Mouse (Mus musculus): ENCODE measurements around the gene Ube2v1. TPM values are rescaled to one million over a fixed set of nuclear protein-coding genes. Genes with fewer than 3 reads are reported as not detected.

The Ube2v1 gene
- polyA plus RNA-seq (2016; fragmentation: Nextera tagmentation; extraction: Ambion mirVana), result 312 and 332 TPM in 2 replicates

DNA sequence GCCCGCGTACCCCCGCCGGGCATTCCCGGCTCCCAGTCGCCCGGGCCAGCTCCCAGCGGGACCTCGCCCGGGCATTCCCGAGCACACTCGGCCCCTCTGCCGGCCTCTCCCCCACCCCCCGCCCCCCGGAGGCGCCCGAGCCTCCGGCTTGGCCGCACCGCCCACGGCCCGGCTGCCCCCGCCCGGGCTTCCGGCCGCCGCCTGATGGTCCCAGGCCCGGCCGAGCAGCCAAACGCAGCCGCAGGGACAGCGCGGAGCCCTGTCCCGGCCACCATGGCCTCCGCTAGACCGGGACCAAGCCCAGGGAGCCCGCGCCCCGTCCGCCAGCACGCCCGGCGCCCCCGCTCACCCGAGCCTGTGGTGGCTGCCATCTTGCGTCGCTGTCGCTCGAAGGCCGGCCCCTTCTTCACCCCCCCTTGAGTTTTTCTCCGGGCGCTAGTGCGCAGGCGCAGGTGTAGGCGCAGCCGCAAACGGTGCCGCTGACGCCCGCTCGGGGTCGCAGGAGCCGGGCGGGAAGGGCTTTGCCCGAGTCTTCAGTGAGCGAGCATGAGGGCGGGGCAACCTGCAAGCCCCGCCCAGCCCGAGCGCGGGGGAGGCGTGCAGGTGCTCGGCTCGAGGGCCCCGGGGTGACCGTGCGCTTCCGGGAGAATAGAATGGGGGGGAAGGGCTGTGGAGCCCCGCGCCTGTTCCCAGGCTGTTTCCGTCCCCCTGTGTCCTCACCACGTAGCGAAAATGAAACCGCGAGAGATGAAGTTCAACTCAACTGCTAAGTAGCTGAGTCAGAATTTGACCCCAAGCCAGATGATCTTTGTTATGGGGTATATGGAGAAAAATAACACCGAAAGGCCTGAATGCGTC is at the start of gene Ube2v1:
Ube2v1 (minus strand) TSS at position 505 of the 858 bp plus-strand sequence.
- Histone ChIP-seq H3K27ac (peak within 1 kb of the TSS; percentile 100), H3K9me3 (no peaks in the 10 kb centered on the region), H3K4me1 (peaks cover 68% of the 10 kb centered on the region), H3K36me3 (peaks cover 20% of the 10 kb centered on the region), H3K4me3 (peak within 1 kb of the TSS; percentile 95), H3K27me3 (ENCODE audit: insufficient read depth, poor library complexity, severe bottlenecking) (no peaks in the 10 kb centered on the region)
- DNase-seq (ENCODE audit: low spot score), result peak; percentile 98
- under 1% methylated on average over 85 of the region's 87 CpGs for WGBS

GRCm38 (mm10) chr2:167680657-167681056 is 48.8 kb upstream of the Ube2v1 start:
- 44% methylated on average over 5 of the region's 5 CpGs for WGBS
- no peaks in the 10 kb centered on the region for H3K36me3 ChIP-seq
- no peak for DNase-seq (ENCODE audit: low spot score)
- H3K9me3 ChIP-seq, result no peaks in the 10 kb centered on the region
- H3K4me1 ChIP-seq, result peaks cover 9% of the 10 kb centered on the region; the same call in 1 of the 2 replicates
- no peak overlapping the region for H3K27ac ChIP-seq
- peaks cover 9% of the 10 kb centered on the region; the same call in 1 of the 2 replicates for H3K27me3 ChIP-seq (ENCODE audit: insufficient read depth, poor library complexity, severe bottlenecking)
- H3K4me3 ChIP-seq, result no peak overlapping the region

DNA sequence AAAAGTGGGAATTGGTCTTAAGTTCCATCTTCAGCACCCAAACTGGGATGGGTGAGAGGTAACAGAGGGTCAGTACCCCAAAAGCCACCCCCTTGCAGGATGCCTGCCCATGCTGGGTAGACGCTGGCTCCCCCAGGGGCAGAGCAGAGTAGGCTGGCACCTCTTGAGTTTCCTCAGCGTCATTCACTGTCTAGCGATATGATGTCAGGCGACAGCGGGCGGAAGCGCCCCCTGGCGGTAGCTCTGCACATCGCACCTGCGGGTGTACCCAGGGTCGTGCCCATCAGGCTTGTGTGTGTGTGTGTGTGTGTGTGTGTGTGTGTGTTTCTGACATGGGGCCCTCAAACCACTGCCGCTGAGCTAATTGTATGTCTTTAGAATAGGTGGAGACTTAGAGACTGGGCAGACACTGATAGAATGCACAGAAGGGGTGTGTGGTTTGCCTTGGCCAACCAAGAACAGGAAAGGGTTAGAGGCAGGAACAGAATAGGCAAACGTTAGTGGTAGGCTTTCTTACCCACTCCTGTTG is 48.1 kb upstream of the Ube2v1 start:
- Histone ChIP-seq H3K27me3 (ENCODE audit: insufficient read depth, poor library complexity, severe bottlenecking) (peaks cover 7% of the 10 kb centered on the region; the same call in 1 of the 2 replicates), H3K4me3 (no peak overlapping the region), H3K9me3 (no peaks in the 10 kb centered on the region), H3K36me3 (no peaks in the 10 kb centered on the region), H3K4me1 (peaks cover 11% of the 10 kb centered on the region; the same call in 1 of the 2 replicates), H3K27ac (no peak overlapping the region)
- peak; percentile 92 for DNase-seq (ENCODE audit: low spot score)
- WGBS, result 4% methylated on average over 13 of the region's 13 CpGs

GRCm38 (mm10) chr2:167678600-167678999 is 46.7 kb upstream of the Ube2v1 start:
- H3K36me3 ChIP-seq, result no peaks in the 10 kb centered on the region
- no peak for DNase-seq (ENCODE audit: low spot score)
- peaks cover 7% of the 10 kb centered on the region; the same call in 1 of the 2 replicates for H3K27me3 ChIP-seq (ENCODE audit: insufficient read depth, poor library complexity, severe bottlenecking)
- H3K4me1 ChIP-seq, result peaks cover 11% of the 10 kb centered on the region; the same call in 1 of the 2 replicates
- H3K4me3 ChIP-seq, result no peak overlapping the region
- no peak overlapping the region for H3K27ac ChIP-seq
- 49% methylated on average over 5 of the region's 5 CpGs for WGBS
- H3K9me3 ChIP-seq, result no peaks in the 10 kb centered on the region

DNA sequence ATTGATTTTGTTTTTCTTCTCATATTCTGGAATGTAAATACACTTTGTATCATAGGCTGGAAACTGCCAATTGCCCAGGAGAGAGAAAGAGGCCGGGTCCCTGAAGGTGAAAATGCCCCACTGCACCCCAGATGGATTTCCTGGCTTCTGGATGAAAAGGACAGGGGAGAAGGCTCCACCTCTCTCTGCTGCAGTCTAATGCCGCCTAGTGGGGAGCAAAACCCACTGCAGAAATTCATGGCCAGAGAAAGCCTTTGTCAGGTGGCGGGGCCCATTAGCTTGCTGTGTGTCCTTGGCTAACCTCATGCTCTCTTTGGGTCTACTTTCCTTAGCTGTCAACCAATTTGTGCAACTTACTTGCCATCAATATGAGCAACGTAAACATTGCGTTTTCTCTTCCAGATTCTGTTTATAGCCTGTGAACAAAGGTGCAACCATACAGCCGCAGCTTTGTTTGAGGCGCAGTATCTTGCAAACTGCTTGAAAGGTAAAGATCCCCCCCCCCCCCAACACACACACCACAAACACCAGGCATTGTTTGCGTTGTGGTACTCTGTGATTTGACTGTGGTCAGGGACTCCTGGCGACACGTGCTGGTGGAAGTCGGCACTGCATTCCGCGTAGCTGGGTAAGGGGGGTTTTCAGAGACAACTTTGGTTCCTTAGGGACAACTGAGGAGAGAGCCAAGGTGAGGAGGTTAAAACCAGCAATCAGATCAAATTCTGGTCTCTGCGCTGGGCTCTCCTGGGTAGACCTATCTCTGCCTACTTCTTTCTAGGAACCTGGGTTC is 43.4 kb upstream of the Ube2v1 start:
- H3K4me1 ChIP-seq, result peaks cover 28% of the 10 kb centered on the region
- no peaks in the 10 kb centered on the region for H3K36me3 ChIP-seq
- no peaks in the 10 kb centered on the region for H3K9me3 ChIP-seq
- peaks cover 7% of the 10 kb centered on the region; the same call in 1 of the 2 replicates for H3K27me3 ChIP-seq (ENCODE audit: insufficient read depth, poor library complexity, severe bottlenecking)
- no peak overlapping the region for H3K4me3 ChIP-seq
- DNase-seq (ENCODE audit: low spot score), result no peak
- no peak overlapping the region for H3K27ac ChIP-seq
- WGBS, result 35% methylated on average over 14 of the region's 14 CpGs

DNA sequence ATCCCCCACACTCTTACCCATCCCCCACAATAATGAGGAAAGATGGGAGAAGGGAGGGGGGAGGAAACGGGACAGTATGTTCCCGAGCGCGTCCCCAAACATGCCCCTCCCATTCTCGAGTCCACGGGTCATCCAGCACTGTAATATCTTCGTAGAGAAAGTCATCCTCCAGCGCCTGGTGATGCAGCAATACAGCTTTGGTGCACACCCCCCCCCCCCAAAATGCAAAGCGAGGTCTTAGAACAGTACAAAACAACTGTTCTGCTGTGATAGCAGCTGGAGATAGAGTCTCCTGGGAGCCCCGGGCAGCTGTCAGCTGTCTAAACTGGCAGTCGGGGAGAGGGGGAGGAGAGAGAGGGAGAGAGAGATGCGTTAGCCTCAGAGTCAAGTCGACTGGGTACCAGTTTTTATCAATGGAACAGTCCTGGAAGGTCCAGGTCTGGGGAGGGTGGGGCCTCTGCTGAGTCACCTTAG is 40.4 kb upstream of the Ube2v1 start:
- Histone ChIP-seq H3K9me3 (no peaks in the 10 kb centered on the region), H3K36me3 (no peaks in the 10 kb centered on the region), H3K27me3 (ENCODE audit: insufficient read depth, poor library complexity, severe bottlenecking) (peaks cover 7% of the 10 kb centered on the region; the same call in 1 of the 2 replicates), H3K4me3 (peak overlapping the region; percentile 37), H3K27ac (no peak overlapping the region; the same call in 1 of the 2 replicates), H3K4me1 (peaks cover 23% of the 10 kb centered on the region)
- 25% methylated on average over 13 of the region's 13 CpGs for WGBS
- DNase-seq (ENCODE audit: low spot score), result peak; percentile 88

DNA sequence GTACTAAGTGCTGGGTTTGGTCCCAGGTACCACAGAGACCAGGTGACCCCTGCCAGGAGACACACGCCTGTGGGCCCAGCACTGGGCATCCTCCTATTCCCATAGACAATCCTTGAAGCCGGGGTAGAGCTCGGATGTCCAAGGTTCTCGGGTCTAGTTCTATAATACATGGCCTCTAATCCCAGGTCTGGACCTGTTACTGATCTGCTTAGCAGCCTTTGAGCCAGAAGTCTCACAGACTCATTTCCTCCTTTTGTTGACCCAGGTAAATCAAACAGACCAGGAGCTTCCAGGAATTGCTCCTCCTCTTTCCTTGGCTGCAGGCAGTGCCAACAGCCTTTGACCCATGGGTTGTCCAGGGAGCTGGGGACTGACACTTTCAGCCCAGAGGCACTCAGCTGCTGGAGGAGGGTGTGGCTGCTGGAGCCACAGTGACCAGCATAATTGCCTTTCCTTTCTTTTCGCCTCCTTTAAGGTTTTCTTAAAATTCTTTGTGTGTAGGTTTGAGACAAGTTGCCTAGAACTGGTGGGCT is 39.3 kb upstream of the Ube2v1 start:
- no peaks in the 10 kb centered on the region for H3K9me3 ChIP-seq
- no peak overlapping the region for H3K4me3 ChIP-seq
- WGBS, result 77% methylated on average over 5 of the region's 5 CpGs
- peaks cover 3% of the 10 kb centered on the region; the same call in 1 of the 2 replicates for H3K27me3 ChIP-seq (ENCODE audit: insufficient read depth, poor library complexity, severe bottlenecking)
- DNase-seq (ENCODE audit: low spot score), result no peak
- H3K36me3 ChIP-seq, result no peaks in the 10 kb centered on the region
- H3K4me1 ChIP-seq, result peaks cover 23% of the 10 kb centered on the region
- H3K27ac ChIP-seq, result peak overlapping the region; percentile 64; the same call in 1 of the 2 replicates

- 62% methylated on average over 4 of the region's 4 CpGs for WGBS
- DNase-seq (ENCODE audit: low spot score), result no peak
- no peak overlapping the region for H3K4me3 ChIP-seq
Observed at GRCm38 (mm10) chr2:167669398-167669797, 37.5 kb upstream of the Ube2v1 start.

GRCm38 (mm10) chr2:167668426-167668825 is 36.5 kb upstream of the Ube2v1 start:
- H3K4me1 ChIP-seq, result peaks cover 17% of the 10 kb centered on the region
- no peak overlapping the region for H3K27ac ChIP-seq
- H3K36me3 ChIP-seq, result no peaks in the 10 kb centered on the region
- WGBS, result 75% methylated on average over 5 of the region's 5 CpGs
- DNase-seq (ENCODE audit: low spot score), result no peak
- H3K9me3 ChIP-seq, result no peaks in the 10 kb centered on the region
- H3K27me3 ChIP-seq (ENCODE audit: insufficient read depth, poor library complexity, severe bottlenecking), result no peaks in the 10 kb centered on the region
- H3K4me3 ChIP-seq, result no peak overlapping the region

More at GRCm38 (mm10) chr2:167669398-167669797, 37.5 kb upstream of the Ube2v1 start:
- Histone ChIP-seq H3K36me3 (no peaks in the 10 kb centered on the region), H3K27ac (no peak overlapping the region), H3K27me3 (ENCODE audit: insufficient read depth, poor library complexity, severe bottlenecking) (no peaks in the 10 kb centered on the region), H3K4me1 (peaks cover 17% of the 10 kb centered on the region), H3K9me3 (no peaks in the 10 kb centered on the region)

DNA sequence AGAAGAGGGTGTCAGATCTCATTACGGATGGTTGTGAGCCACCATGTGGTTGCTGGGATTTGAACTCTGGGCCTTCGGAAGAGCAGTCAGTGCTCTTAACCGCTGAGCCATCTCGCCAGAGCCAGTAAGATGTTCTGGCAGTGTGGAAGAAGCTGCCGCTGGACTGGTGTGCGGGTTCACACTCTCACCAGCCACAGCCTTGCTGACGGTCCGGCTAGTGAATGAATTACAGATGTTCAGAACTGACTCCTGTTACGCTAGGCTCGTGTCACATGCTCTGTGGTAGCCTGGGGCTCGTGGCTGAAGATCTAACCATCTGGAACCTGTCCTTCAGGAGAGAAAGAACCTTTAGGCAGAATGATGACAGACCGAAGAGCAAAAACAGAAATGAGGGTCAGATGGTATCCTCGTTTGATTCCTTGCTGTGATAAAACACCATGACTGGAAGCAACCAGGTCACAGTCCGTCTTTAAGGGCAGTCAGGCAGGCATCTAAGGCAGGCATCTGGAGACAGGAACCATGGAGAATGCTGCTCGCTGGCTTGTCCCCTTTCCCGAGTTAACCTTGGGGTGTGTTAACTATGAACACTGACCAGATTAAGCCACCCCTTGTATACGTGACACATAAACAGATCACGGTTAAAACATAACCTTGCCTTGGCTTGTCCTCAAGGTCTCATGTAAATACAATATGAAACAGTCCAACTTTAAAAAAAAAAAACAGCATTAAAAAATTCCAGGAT is 34.2 kb upstream of the Ube2v1 start:
- Histone ChIP-seq H3K9me3 (no peaks in the 10 kb centered on the region), H3K27me3 (ENCODE audit: insufficient read depth, poor library complexity, severe bottlenecking) (peaks cover 6% of the 10 kb centered on the region; the same call in 1 of the 2 replicates), H3K4me3 (no peak overlapping the region), H3K36me3 (no peaks in the 10 kb centered on the region), H3K27ac (no peak overlapping the region), H3K4me1 (peaks cover 13% of the 10 kb centered on the region)
- WGBS, result 82% methylated on average over 18 of the region's 18 CpGs
- DNase-seq (ENCODE audit: low spot score), result no peak

DNA sequence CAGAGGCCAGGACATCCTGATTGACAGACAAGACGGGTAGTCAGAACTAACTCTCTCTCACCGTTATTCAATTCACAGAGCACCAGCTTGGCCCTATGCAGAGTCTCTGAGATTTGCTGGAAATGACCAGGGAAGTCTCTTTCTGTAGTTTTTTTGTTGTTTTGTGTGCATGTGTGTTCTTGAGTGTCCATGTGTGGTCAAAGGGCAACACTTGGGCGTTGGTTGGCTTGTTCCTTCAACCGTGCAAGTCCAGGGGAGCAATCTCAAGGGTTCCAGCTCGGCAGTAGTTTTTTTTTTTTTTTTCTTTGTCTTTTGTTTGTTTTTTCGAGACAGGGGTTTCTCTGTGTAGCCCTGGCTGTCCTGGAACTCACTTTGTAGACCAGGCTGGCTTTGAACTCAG is 30.8 kb upstream of the Ube2v1 start:
- 45% methylated on average over 6 of the region's 6 CpGs for WGBS
- peak overlapping the region; percentile 84; the same call in 1 of the 2 replicates for H3K4me3 ChIP-seq
- H3K36me3 ChIP-seq, result peaks cover 2% of the 10 kb centered on the region
- H3K27me3 ChIP-seq (ENCODE audit: insufficient read depth, poor library complexity, severe bottlenecking), result peaks cover 6% of the 10 kb centered on the region; the same call in 1 of the 2 replicates
- H3K9me3 ChIP-seq, result no peaks in the 10 kb centered on the region
- DNase-seq (ENCODE audit: low spot score), result no peak
- H3K4me1 ChIP-seq, result peaks cover 43% of the 10 kb centered on the region
- H3K27ac ChIP-seq, result peak overlapping the region; percentile 91; the same call in 1 of the 2 replicates

Data from heart, embryonic 10.5 days (tissue).